Mouse (Mus musculus): Measurements from ENCODE around the gene Ppp2r5c. TPM values are rescaled to one million over a fixed set of nuclear protein-coding genes. Genes with fewer than 3 reads are reported as not detected.

Gene Ppp2r5c
- total RNA-seq, 4 experiments from 2014 or later: 106 to 141 (median 127) TPM

DNA sequence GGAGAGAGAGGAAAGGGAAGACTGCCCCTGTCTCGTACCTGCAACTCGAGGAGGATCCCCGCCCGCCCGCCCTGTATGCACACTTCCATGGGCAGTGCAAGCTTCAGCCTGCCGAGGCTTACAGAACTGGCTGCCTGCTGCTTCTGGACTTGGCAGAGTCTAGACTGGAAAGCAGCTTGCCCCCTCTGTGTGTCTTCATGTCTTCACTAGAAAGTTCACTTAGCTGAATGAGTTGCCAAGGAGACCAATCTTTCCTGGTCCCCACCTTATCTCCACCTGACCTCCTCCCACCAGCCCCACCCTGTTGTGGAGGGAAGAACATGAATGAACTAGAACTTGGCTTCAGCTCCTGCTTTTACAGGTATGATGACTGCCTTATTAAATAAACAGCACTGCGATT lies 66.0 kb downstream of the Ppp2r5c start:
- no peak for DNase-seq

DNA sequence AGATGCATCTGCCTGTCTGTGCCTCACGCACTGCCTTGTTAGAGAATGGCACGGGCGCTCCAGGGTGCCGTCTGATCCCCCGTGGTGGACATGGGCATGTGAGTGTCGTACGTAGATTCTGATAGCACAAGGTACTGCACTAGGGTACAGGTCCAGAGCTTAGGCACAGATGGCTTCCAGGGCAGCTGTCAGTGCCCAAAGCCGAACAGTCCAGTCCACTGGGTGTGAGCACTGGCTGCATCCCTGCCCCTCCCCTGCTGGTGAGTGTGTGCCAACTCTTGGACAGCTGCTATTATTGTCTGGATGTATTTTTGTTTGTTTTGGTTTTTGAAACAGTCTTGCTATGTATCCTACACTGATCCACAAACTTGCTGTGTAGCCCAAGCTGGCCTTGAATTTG lies 68.8 kb downstream of the Ppp2r5c start:
- DNase-seq: no peak

DNA sequence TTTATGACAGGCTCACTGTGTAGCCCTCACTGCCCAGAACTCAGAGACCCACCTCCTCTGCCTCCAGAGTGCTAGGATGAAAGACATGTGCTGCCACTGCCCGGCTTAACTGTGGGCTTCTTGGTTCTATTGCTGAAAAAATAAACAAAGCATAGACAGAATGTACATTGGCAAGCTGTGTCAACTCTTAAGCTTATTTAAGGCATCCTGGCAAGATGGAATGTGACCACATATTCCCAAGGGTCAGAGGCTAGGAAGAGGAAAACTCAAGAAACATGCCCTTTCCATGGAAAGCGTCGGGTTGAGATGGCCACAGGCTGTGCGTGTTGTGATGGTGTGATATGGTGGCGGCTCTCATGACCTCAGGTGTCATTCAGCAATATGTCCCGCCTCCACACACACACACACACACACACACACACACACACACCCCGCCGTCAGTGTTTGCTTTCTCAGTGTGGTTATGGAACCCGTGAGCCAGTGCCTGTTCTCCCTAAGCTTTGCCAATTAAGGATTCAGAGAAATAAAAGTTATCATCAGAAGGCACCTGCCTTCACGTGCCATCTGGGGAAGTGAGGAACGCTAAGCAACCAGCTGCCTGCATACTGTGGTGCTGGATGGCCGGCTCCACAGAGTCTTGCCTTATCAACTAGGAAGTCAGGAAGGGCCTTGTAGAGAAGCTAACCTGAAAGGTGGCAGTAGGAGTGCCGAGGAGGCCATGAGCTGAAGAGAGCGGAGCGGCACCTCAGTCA lies 73.5 kb downstream of the Ppp2r5c start:
- no peak for DNase-seq

DNA sequence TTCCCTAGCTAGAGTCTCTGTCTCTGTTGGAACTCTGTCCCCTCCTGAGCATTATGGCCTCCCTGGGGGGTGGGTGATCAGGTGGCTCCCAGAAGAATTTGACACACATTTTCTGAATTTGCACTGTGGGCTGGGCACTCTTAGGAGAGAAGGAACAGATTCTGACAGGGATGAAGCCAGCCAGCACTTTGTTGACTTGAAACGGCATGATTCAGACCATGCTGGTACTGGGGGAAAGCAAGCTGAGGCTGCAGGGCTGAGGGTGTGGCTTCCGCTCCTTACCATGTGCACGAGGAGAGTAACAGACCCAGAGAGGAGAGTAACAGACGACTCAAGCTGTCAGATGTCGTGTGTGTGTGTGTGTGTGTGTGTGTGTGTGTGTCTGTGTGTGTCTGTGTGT lies 76.6 kb downstream of the Ppp2r5c start:
- DNase-seq: no peak

DNA sequence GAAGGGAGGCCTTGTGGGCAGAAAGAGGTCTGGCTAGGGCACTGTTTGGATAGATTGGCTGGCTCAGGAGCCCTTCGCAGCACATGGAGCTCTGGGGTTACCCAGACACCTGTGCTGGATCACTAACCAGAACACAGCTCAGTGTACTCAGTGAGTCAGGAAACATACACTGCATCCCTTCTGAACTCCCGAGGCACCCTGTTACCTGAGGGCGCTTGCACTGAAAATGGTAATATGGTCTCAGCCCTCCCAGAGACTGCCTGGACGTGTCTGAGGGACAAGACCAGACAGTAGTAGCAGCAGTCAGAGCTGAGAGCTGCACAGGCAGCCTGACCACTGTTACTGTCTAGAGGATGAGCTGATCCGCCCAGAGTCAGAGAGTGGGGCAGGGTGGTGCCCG lies 85.8 kb downstream of the Ppp2r5c start:
- no peak for DNase-seq

DNA sequence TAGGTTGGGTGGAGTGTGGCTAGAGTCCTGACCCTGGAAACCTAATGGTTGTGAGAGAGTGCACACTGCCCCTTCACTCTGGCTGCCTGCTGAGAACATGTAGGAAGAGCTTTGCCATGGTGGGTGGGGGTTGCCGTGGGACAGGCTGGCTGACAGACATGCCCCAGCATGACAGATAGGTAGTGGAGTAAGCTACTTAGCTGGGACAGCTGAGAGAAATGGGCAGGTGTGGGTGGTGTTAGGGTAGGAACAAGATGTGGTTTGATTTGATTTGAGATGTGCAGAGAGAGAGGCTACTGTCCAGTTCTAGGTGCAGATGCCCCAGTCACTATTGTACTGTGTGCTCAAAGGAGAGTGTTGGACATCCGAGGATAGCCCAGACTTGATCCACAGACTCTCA lies 86.2 kb downstream of the Ppp2r5c start:
- no peak for DNase-seq

DNA sequence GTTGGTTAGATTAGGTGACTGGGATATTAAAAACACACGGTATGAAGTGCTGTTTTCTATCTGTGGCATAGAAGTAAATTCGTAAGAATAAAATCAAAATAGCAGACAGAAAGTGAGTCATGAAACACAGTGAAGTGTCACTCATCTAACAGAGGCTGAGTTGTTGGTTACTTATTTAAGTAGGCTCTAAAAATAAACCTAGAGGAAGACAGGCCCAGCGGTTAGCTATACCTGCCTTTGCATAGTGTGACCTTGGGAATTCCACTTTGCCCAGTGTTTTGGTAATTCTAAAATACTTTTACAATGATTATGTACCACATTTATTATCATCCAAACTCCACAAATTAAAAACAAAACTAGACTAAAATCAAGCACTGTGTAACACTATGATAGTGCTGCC lies 86.9 kb downstream of the Ppp2r5c start:
- DNase-seq: no peak

DNA sequence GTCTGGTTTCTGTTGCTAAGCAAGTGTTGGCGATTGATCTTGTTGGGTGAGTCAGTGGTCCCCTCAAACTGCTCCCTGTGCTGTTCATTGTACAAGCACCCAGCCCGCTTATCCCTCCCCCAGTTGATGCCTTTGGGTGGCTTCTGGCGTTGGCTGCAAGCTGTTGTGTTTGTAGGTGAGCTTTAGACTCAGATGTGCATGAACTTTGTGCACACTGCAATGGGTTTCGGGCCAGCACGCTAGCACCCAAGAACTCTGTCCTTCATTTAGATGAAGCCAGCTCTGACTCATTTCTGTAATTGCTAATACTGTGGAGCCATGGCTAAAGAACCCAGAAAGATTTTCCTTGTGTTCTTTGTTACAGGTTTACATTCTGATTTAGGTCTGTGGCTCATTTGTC lies 88.4 kb downstream of the Ppp2r5c start:
- no peak for DNase-seq

DNA sequence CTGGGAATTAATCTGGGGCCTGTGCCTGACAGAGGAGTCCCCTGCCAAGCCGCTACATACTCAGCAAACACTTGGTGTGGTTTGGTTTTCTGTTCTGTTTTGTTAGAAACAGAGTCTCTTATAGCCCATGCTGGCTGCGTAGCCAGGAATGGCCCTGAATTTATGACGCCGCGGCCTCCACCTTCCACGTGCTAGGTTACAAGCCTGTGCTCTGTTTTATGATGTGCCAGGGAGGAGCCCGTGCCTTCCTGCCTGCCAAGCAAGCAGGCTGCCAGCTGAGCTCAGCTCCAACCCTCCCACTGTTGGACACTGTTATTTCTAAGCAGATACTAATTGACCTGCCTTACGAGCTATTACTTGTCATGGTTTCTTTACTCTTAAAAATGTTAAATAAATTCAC lies 90.8 kb downstream of the Ppp2r5c start:
- peak; percentile 64 for DNase-seq

DNA sequence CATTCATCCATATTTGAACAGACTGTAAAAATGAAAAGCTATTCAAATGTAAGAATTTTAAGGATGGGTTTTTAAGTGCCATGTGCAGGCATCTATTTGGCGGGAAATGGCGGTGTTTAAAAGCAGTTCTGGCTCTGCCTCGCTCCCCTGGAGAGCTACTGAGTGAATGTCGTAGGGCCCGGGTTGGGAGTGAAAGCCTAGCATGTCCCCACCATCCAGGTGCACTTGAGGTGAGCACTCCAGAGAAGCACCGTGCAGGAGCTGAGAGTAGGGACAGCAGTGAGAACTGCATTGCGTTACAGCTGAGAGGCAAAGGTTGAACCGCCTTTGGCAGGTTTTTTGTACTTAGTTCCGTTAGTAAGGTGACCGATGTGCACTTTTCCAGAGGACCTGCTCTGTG lies 92.4 kb downstream of the Ppp2r5c start:
- no peak for DNase-seq

DNA sequence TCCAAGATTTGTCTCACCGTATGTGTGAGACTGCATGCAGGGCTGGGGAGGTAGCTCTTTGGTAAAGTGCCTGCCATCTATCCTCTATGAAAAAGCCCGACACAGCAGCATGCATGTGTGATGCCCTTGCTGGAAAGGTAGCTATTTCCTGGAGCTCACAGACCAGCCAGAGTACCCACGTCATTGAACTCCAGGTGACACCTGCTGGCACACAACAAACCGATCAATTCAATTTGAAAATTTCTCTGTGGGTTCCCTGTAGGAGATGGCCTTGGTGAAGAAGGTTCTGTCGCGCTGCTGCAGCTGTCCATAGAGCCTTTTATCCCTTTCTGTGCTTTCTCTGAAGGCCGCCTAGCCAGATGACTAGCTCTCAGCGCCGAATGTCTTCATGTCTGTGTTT lies 92.9 kb downstream of the Ppp2r5c start:
- no peak for DNase-seq

DNA sequence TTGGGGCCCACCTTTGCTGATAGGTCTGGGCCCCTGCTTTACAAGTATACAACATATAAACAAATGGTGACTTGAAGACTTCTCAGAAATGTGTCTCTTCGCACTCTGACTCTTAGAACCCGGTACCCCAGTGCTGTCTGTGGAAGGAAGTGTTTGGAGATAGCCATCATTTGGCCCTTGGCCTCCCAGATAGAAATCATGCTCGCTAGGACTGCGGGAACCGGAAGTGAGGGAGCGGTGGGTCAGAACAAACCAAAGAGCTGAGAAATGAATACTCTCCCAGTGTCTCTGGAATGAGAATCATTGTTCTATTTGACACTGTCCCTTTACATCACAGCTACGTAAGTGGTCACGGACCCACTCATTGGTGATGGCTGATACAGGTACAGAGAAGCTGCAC lies 93.4 kb downstream of the Ppp2r5c start:
- no peak for DNase-seq

DNA sequence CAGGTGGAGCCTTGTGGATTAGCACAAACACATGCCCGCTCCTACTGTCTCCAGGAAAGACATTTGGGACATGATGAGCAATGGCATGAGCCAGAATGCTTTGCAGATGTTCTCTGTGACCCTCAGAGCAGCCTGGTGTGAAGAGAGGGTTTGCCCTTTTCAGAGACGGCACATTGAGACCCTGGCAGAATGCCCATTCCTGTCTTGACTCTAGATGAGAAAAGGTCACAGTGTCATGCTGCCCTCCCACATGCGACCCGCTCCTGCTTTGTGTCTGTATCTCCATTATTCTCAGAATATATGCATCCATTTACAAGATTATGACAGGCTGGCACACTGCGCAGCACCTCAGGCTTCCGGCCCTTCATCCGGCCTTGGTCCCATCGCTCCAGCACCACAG lies 94.1 kb downstream of the Ppp2r5c start:
- DNase-seq: no peak

DNA sequence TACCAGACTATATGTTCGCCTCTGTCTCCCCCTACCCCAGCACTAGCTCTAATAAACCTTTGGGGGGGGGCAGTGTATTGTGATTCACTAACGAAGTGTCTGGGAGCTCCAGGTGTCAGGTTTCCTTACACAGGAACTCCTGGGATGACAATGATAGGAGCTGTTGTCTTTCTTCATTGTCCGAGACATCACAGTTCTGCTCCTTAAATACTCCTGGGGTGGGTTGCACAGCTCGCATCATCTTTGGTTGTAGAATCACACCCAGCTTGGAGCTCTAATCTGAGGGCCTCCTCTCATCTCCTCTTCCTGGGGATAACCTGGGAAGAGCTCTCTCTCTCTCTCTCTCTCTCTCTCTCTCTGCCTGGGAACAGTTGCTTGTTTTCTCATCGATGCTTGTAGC lies 94.6 kb downstream of the Ppp2r5c start:
- DNase-seq: no peak

DNA sequence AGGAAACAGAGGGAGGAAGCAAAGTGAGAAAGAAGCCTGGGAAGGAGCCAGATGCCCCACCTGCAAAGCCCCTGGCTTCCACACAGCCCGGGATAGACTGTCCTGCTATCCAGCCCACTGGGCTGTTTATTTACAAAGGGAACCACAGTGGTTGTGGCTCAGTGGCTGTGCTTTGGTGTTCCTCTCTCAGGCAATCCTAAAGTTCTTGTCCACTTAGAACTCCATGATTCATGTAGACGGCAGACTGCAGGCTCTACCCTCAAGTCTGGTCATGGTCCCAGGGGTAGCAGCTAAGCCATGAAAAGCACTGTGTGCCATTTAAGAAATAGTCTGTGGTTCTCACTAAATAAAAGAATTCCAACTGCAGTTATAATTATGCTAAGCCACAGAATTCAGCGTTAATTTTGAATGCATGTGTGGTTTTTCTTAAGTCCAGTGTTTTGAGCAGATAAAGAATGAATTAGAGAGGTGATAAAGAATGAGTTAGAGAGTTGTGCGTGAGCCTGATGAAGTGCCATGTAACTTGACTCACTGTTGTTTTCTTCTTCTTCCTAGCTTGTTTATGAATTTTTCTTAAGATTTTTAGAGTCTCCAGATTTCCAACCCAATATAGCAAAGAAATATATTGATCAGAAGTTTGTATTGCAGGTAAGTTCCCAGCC lies 98.3 kb downstream of the Ppp2r5c start:
- DNase-seq: no peak

DNA sequence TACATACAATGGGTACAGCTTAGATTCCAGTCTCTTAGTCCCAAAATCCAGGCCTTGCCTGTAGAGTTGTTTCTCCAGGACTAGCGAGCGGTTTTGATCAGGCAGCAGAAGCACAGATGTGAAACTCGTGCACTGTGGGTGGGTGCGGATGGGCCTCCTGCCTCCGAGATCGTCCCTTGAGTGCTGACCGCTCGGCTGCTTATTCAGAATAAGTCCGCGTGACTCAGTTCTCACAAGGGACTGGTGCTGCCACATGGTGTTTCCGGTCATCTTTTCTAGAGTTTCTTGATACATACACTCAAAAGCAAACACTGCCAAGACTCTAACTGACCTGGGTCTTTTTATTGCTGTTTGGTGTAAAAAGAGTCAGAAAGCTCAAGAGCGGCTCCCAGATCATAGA lies 100.7 kb downstream of the Ppp2r5c start:
- no peak for DNase-seq

DNA sequence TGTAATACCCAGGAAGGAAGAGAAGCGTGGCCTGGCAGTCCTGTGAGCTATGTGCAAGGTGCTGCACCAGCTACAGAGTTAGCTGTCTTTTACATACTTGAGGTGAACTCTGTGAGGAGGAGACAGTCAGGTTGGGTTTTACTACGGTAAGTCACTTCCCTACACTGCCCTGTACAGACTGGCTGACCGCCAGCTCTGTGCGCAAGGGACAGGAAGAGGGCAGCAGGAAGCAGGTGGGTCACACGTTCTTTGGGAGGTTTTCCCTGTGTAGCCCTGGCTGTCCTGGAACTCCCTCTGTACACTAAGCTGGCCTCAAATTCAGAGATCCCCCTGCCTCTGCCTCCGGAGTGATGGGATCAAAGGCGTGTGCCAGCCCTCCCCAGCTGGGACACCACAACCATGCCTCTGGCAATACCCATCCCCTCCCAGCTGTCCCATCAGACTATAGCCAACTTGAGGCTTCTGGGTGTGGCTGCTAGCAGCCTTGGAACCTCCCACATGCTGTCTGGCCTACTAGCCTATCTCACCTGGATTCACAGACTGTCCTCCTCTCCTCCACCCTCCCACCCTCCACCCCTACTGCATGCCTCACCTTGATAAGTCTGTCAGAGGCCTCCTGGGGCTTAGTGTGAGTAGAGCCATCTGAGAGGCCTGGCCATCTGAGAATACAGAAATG lies 102.7 kb downstream of the Ppp2r5c start:
- DNase-seq: no peak

DNA sequence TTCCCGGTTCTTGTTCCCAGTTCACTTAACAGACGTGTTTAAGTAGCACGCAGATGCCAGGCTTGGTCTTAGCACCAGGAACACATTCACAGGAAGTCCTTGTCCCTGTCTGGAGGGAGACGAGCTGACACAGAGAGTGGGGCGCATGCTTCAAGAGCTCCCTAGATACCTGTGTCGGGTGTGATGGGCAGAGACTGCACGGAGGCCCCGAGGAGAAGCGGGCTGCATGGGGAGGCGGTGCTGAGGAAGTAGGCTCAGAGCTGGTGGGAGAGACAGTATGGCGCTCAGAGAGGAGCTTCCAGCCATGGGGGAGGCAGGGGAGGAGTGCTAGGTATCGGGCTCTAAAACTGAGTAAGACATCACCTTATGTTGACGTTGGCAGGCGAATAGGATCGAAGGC lies 103.4 kb downstream of the Ppp2r5c start:
- no peak for DNase-seq

DNA sequence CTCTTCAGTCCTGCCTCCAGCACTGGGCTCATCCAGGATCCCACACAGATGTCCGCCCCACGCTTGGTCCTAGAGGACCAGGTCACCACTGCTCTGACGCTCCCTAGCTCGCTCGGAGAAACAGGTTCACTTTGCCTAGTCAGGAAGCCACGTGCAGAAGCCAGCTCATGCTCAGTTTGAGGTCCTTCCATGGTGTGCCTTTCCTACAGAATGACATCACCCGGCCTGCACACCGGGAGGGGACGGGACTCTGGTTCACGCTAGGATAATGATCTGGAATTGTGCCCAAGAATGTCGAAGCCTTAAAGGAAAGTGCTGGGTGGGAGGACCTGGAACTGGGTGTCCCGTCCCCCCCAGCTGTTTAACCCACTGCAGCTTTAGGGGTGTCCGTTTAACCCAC lies 105.2 kb downstream of the Ppp2r5c start:
- no peak for DNase-seq

DNA sequence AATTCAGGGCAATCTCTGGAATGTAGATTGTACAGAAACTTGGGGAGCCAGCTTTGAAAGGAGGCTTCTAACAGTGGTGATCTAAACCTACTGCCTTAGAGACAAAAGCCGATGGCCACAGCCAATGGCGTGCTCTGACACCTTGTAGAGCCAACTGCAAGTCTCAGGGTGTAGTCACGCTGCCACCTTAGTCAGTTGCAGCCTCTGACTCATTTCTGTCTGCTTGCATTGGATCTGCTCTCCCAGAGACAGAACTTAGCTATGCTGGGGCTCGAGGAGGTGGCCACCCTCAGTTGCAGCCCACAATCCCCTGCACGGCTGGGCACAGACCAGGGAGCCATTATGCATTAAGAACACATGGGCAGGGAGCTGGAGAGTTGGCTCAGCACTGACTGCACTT lies 106.4 kb downstream of the Ppp2r5c start:
- no peak for DNase-seq

DNA sequence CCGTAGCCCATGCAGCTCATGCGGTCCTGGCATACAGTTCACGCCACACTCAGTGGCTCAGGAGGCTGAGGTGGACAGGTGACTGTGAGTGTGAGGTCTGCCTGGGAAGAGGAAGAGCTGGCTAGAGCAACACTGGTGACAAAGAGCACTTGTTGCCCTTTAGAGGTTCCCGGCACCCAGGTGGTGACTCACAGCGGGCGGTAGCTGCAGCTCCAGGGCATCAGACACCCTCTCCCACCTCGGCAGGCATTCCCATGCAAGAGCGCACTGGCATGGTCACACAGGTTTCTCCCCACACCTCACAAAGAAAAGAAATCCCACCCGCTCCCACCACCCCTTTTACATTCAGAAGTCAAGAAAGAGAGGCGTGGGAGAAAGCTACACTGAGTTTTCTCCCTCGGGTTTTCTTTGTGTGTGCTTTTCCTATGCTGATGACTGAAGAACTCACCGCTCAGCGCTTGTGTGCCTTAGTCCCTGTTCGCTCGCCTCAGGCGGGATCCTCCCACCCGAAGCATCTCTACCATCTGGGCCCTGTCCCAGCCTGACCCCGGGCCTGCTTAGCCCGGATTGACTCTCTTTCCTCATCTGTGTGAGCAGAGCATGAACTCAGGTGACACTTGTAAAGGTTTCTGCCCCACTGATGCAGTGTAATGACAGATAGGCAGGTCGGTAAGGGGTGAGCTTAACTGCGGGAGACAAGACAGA lies 108.8 kb downstream of the Ppp2r5c start:
- no peak for DNase-seq

DNA sequence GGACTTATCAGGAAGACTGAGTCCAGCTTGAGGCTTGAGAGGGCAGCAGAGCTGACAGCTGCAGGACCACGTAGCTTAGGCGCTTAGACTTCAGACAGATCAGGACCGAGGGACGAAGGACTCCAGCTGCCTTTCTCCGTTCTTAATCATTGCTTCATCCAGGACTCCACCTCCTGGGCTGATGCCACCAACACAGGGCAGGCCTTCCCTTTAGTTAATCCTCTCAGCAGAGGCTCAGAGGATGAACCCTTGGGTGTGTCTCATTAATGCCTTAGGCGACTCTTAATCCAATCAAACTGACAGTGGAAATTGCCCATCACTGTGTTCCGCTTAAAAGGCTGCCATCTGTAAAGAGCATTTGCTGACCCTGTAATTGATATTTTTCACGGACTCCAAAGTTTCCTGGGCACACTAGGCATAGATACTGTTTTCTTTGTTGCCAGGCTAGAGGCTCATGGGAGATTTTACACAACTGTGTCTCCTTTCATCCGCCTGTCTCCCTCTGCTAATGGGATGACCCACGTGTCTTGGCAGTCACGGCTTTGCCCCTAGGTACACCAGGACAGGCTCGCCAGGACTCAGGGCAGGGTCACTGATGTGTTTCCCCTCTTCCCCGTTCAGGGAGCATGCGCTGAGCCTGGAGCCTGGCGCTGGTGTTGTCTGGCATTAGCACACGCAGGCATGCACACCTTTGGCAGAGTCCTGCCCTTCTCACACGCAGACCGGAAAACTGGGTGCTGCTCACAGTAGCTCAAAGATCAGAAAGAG lies 110.1 kb downstream of the Ppp2r5c start:
- DNase-seq: no peak

DNA sequence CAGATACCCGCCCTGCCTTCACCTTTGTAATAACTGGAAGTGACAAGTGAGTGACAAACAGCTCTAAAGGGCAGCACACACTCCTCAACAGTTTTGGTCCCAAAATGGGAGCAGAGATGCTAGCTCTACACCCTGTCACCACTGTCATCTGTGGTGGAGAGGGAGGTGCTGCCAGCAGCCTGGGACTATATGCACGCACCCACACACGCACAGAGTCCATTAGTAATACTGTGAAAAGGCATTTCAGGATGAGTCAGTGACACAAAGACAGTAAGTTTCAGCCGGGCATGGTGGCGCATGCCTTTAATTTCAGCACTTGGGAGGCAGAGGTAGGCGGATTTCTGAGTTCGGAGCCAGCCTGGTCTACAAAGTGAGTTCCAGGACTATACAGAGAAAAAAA lies 111.3 kb downstream of the Ppp2r5c start:
- DNase-seq: no peak
